Mouse (Mus musculus) mouse embryonic stem cell (cell line): ENCODE data around the gene Pirt.

Experiments
- in situ Hi-C, 2 experiments: fragments of 300-500 bp; cut with MboI; formaldehyde crosslinking; loops; 1 replicate in 1 of 2; 3 replicates in 1 of 2; pipeline ENCODE4 v1.14.3; 2019 to 2020; ENCODE audit warnings: low sequenced_read_pairs in 2 of 2, low pct_unique_long_range_greater_than_20kb in 1 of 2, mixed read lengths in 1 of 2; ENCODE audit not compliant: unreplicated experiment in 1 of 2

The Pirt gene

GRCm38 (mm10) chr11:66934428-66935173 lies 22.8 kb downstream of the Pirt start:
- in situ Hi-C loops = no loop called here

GRCm38 (mm10) chr11:66942011-66942410 lies 30.2 kb downstream of the Pirt start:
- in situ Hi-C loops = no loop called here

- in situ Hi-C loops = no loop called here
Observed at GRCm38 (mm10) chr11:66945224-66945767, 33.5 kb downstream of the Pirt start.

- in situ Hi-C loops = no loop called here
Observed at GRCm38 (mm10) chr11:66946521-66946920, 34.7 kb downstream of the Pirt start.

GRCm38 (mm10) chr11:66946922-66947321 lies 35.1 kb downstream of the Pirt start:
- in situ Hi-C loops = no loop called here

- in situ Hi-C loops = no loop called here
Observed at GRCm38 (mm10) chr11:66956303-66956702, 44.5 kb downstream of the Pirt start, which contains the start of gene Tmem238l. Gene Tmem238l, plus strand, starts transcription at chr11:66956638.

- in situ Hi-C loops = no loop called here
Observed at GRCm38 (mm10) chr11:66960797-66961196, 49.0 kb downstream of the Pirt start.

- in situ Hi-C loops = no loop called here
Observed at GRCm38 (mm10) chr11:66961447-66962176, 49.8 kb downstream of the Pirt start.

- in situ Hi-C loops = no loop called here
Observed at GRCm38 (mm10) chr11:66963462-66963861, 51.7 kb downstream of the Pirt start.

GRCm38 (mm10) chr11:66966500-66967116 lies 54.8 kb downstream of the Pirt start:
- in situ Hi-C loops = no loop called here

- in situ Hi-C loops = no loop called here
Observed at GRCm38 (mm10) chr11:66968575-66968974, 56.8 kb downstream of the Pirt start.

- in situ Hi-C loops = no loop called here
Observed at GRCm38 (mm10) chr11:66973507-66973906, 61.7 kb downstream of the Pirt start.

GRCm38 (mm10) chr11:66975606-66976330 lies 64.0 kb downstream of the Pirt start:
- in situ Hi-C loops = no loop called here
